ENCODE assay signal across 13 mouse cellular contexts in genomic region chr2:119993515-119993914, GRCm38 (mm10). TPM values are rescaled to one million over a fixed set of nuclear protein-coding genes. Genes with fewer than 3 reads are reported as not detected.
"Had no signal": no experiment of that assay in that cellular context is flagged by ENCODE, and none has a peak within 500 bp of the region (broad histone marks: within the 10 kb centered on the region; RNA-seq: fewer than 3 reads in every experiment).

No protein-coding gene starts in this region.

- H3K4me3 ChIP-seq: left cerebral cortex, adult 2 months; limb, embryonic 10.5 days; liver, embryonic 15.5 days; megakaryocyte, embryonic 14.5 days; midbrain, embryonic 12.5 days had no signal

- H3K36me3 ChIP-seq: limb, embryonic 10.5 days; liver, embryonic 15.5 days; midbrain, embryonic 12.5 days had no signal

- H3K9me3 ChIP-seq: limb, embryonic 10.5 days; liver, embryonic 15.5 days; megakaryocyte, embryonic 14.5 days; midbrain, embryonic 12.5 days had no signal

- H3K27me3 ChIP-seq: liver, embryonic 15.5 days; megakaryocyte, embryonic 14.5 days; midbrain, embryonic 12.5 days had no signal

- H3K27ac ChIP-seq: left cerebral cortex, adult 2 months; limb, embryonic 10.5 days; liver, embryonic 15.5 days; macrophage; midbrain, embryonic 12.5 days had no signal

- H3K4me1 ChIP-seq: midbrain, embryonic 12.5 days had no signal

- H3K9ac ChIP-seq: liver, embryonic 15.5 days; midbrain, embryonic 12.5 days had no signal

- H3K4me2 ChIP-seq: liver, embryonic 11.5 days; liver, embryonic 15.5 days; midbrain, embryonic 12.5 days had no signal

- DNase-seq: kidney, postnatal 25 days; lung, adult 2 months; lung, postnatal 14 days; spleen, adult 18-20 months; thymus, adult 2 months; thymus, postnatal 36 days had no signal

RNA-seq across cellular contexts. Expression of gene Gm28042, which starts 33.8 kb away (rescaled TPM):
- polyA plus RNA-seq: macrophage had no signal
